Mouse (Mus musculus) kidney, adult 2 months (tissue): ENCODE measurements at regions not wholly inside any gene's neighbourhood (a gene's known extent, or its start where the extent isn't known, plus 50 kb on each side); places are given as distances from the start of the nearest gene placed in this dataset.

Experiments
- DNase-seq: peaks from one replicate; pipeline ENCODE4 v3.0.0; 2021
- H3K27ac ChIP-seq: fragments of 200-500 bp; 2 replicates; pipeline ENCODE4 v1.5.1; 2012; ENCODE audit warnings: low read depth, low read length, control low read depth, inconsistent platforms; ENCODE audit not compliant: insufficient read depth
- H3K27me3 ChIP-seq: fragments of 200-500 bp; replicated peaks from 2 replicates; pipeline ENCODE4 v1.6.1; 2012; ENCODE audit warnings: mild to moderate bottlenecking, moderate library complexity, low read length, inconsistent platforms; ENCODE audit not compliant: control insufficient read depth, insufficient read depth
- H3K36me3 ChIP-seq: fragments of 200-500 bp; 2 replicates; pipeline ENCODE4 v1.6.1; 2012; ENCODE audit warnings: mild to moderate bottlenecking, moderate library complexity, low read length, inconsistent platforms; ENCODE audit not compliant: control insufficient read depth, insufficient read depth
- H3K4me1 ChIP-seq: fragments of 200-500 bp; 2 replicates; pipeline ENCODE4 v1.6.1; 2011; ENCODE audit warnings: low read length; ENCODE audit not compliant: control insufficient read depth, insufficient read depth
- H3K4me3 ChIP-seq: fragments of 200-500 bp; 2 replicates; pipeline ENCODE4 v1.5.1; 2011; ENCODE audit warnings: mild to moderate bottlenecking, low read depth, low read length, control low read depth; ENCODE audit not compliant: insufficient read depth
- CTCF ChIP-seq: fragments of 200-500 bp; conservative IDR thresholded peaks from 2 replicates; pipeline ENCODE4 v1.5.1; 2011; ENCODE audit warnings: low read depth, mild to moderate bottlenecking, control low read depth, low read length, moderate library complexity, mixed read lengths; ENCODE audit not compliant: insufficient read depth, insufficient read length
- POLR2A ChIP-seq: fragments of 200-500 bp; IDR thresholded peaks from one replicate; pipeline ENCODE4 v1.6.1; 2011; ENCODE audit warnings: low read depth, low read length, control low read depth
- WGBS: fragments of 180-500 bp; shearing (Covaris S2); methylation state at CpG from one replicate; pipeline ENCODE4 v1.1.7; 2018; 5-methylcytosine and 5-hydroxymethylcytosine counted together

DNA sequence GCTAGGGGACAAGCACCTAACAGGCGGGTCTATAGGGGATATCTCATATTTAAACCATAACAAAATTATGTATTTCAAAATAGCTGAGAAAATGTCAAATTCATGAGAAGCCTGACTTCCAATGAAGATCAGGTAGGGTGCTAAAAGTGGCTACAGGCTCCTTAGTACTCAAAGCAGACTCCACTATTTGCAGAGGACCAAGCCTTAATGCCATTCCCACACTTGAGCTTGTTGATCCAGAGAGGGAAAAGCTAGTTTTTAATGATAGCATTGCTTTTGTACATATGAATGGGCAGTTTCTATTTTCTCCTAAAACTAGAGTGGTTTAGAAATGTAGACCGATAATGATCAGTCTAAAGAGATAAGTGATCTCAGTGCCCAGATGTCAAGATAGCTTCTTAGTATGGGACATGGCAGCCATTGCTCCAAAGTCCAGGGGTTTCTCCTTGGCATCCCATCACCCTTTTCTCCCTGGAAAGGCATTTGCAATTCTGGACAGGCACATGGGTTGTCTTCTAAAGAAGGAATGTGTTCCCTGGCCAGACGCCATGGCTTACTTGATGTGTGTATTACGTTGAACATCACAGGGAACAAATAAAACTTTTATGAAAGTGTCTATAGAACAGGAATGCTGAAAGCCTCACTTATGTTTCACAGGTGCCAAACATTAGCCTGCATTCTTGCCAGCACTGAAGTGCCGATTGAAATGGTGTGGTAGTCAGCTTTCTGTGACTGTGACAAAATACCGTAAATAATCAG, 106.9 kb upstream of the Foxa2 start:
- no peaks in the 10 kb centered on the region for H3K4me1 ChIP-seq
- WGBS = 84% methylated on average over 6 of the region's 6 CpGs

GRCm38 (mm10) chr2:148156122-148156521, 109.4 kb upstream of the Foxa2 start:
- no peaks in the 10 kb centered on the region for H3K36me3 ChIP-seq
- WGBS = 69% methylated on average over 2 of the region's 2 CpGs
- H3K4me1 ChIP-seq = no peaks in the 10 kb centered on the region
- DNase-seq = peak; percentile 32
- H3K27me3 ChIP-seq = no peaks in the 10 kb centered on the region; the same call in 1 of the 2 replicates
- TF ChIP-seq POLR2A (no peak), CTCF (no peak)
- H3K27ac ChIP-seq = no peak overlapping the region
- H3K4me3 ChIP-seq = no peak overlapping the region

More for the DNA sequence above, 106.9 kb upstream of the Foxa2 start:
- no peaks in the 10 kb centered on the region; the same call in 1 of the 2 replicates for H3K27me3 ChIP-seq
- TF ChIP-seq POLR2A (no peak), CTCF (no peak)
- H3K4me3 ChIP-seq = no peak overlapping the region
- no peak overlapping the region for H3K27ac ChIP-seq
- no peaks in the 10 kb centered on the region for H3K36me3 ChIP-seq
- DNase-seq = no peak

- WGBS = 51% methylated on average over 8 of the region's 8 CpGs
- H3K4me3 ChIP-seq = no peak overlapping the region
- no peaks in the 10 kb centered on the region for H3K27me3 ChIP-seq
- no peaks in the 10 kb centered on the region for H3K36me3 ChIP-seq
- no peaks in the 10 kb centered on the region for H3K4me1 ChIP-seq
- TF ChIP-seq POLR2A (no peak), CTCF (no peak)
- DNase-seq = peak; percentile 41
- no peak overlapping the region for H3K27ac ChIP-seq
Measured at GRCm38 (mm10) chr2:148159028-148159600, 112.3 kb upstream of the Foxa2 start.

GRCm38 (mm10) chr2:148160997-148161396, 114.2 kb upstream of the Foxa2 start:
- Histone ChIP-seq H3K4me3 (no peak overlapping the region), H3K27me3 (no peaks in the 10 kb centered on the region), H3K4me1 (no peaks in the 10 kb centered on the region), H3K36me3 (no peaks in the 10 kb centered on the region), H3K27ac (no peak overlapping the region)
- TF ChIP-seq CTCF (no peak), POLR2A (no peak)
- no peak for DNase-seq
- WGBS = 95% methylated on average over 12 of the region's 12 CpGs

DNA sequence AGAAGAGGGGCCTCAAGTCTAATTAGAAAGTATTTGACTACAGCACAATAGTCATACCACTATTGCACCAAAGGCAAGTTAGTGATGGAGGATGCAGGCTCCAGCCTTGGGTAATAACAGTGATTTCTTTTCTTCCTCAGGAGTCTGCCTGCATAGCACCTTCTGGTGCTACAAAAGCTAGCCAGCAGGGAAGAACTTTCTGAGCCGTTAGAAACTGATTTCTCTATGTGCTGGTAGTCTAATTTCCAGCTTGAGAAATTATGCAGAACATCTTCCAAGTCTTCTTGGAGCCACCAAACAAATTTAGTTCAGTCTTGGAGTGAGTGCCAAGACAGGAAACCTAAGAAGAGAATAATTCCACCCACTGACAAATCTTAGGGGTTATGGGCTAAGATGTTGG, 115.2 kb upstream of the Foxa2 start:
- H3K4me3 ChIP-seq = no peak overlapping the region
- H3K27me3 ChIP-seq = no peaks in the 10 kb centered on the region
- DNase-seq = no peak
- H3K36me3 ChIP-seq = no peaks in the 10 kb centered on the region
- no peaks in the 10 kb centered on the region for H3K4me1 ChIP-seq
- TF ChIP-seq POLR2A (no peak), CTCF (no peak)
- WGBS = 60% methylated on average over 1 of the region's 1 CpGs
- H3K27ac ChIP-seq = no peak overlapping the region

- TF ChIP-seq POLR2A (no peak), CTCF (no peak)
- Histone ChIP-seq H3K27ac (no peak overlapping the region), H3K27me3 (no peaks in the 10 kb centered on the region), H3K4me3 (no peak overlapping the region), H3K4me1 (no peaks in the 10 kb centered on the region), H3K36me3 (no peaks in the 10 kb centered on the region)
- DNase-seq = no peak
- 96% methylated on average over 1 of the region's 1 CpGs for WGBS
Measured at GRCm38 (mm10) chr2:148162562-148162961, 115.8 kb upstream of the Foxa2 start.

GRCm38 (mm10) chr2:148171113-148171512, 124.3 kb upstream of the Foxa2 start:
- H3K27me3 ChIP-seq = no peaks in the 10 kb centered on the region
- no peak overlapping the region for H3K4me3 ChIP-seq
- no peaks in the 10 kb centered on the region for H3K4me1 ChIP-seq
- H3K36me3 ChIP-seq = no peaks in the 10 kb centered on the region
- 46% methylated on average over 4 of the region's 4 CpGs for WGBS
- no peak for TF ChIP-seq POLR2A
- H3K27ac ChIP-seq = peak overlapping the region; percentile 98
- peak; percentile 84 for DNase-seq
